Mouse (Mus musculus): ENCODE data around the gene Sept12.
A peak's percentile ranks its signal among the peaks of the same experiment; 100 is the strongest.

Gene Sept12

GRCm38 (mm10) chr16:4997553-4997952 lies at the start of gene Sept12:
TSS of gene Sept12 (minus strand) at chr16:4997852.
- DNase-seq: no peak

GRCm38 (mm10) chr16:5045322-5045721 lies 47.7 kb upstream of the Sept12 start:
- no peak for DNase-seq

GRCm38 (mm10) chr16:5036649-5037234 lies 39.1 kb upstream of the Sept12 start:
- DNase-seq: no peak

GRCm38 (mm10) chr16:5035591-5035990 lies 37.9 kb upstream of the Sept12 start:
- DNase-seq: no peak

GRCm38 (mm10) chr16:5029847-5030246 lies 32.2 kb upstream of the Sept12 start:
- DNase-seq: no peak

GRCm38 (mm10) chr16:5024021-5024420 lies 26.4 kb upstream of the Sept12 start:
- no peak for DNase-seq

GRCm38 (mm10) chr16:5014578-5014977 lies 16.9 kb upstream of the Sept12 start:
- DNase-seq: no peak

- peak; percentile 99 for DNase-seq
Measured at GRCm38 (mm10) chr16:5013054-5013838, 15.6 kb upstream of the Sept12 start, which contains the start of gene Rogdi. TSS of gene Rogdi (minus strand) at chr16:5013553.

- DNase-seq: peak; percentile 10
Measured at GRCm38 (mm10) chr16:5012036-5013005, 14.7 kb upstream of the Sept12 start.

GRCm38 (mm10) chr16:5011285-5011684 lies 13.6 kb upstream of the Sept12 start:
- DNase-seq: no peak

- no peak for DNase-seq
Measured at GRCm38 (mm10) chr16:5010371-5010935, 12.8 kb upstream of the Sept12 start.

GRCm38 (mm10) chr16:5008076-5008475 lies 10.4 kb upstream of the Sept12 start:
- no peak for DNase-seq

- DNase-seq: no peak
Measured at GRCm38 (mm10) chr16:5007492-5007891, 9.8 kb upstream of the Sept12 start.

GRCm38 (mm10) chr16:5007067-5007466 lies 9.4 kb upstream of the Sept12 start, which contains the start of gene Smim22:
TSS of gene Smim22 (plus strand) at chr16:5007288.
- DNase-seq: no peak

GRCm38 (mm10) chr16:5000611-5001010 lies 3.0 kb upstream of the Sept12 start:
- no peak for DNase-seq

- no peak for DNase-seq
Measured at GRCm38 (mm10) chr16:4998984-4999383, 1.3 kb upstream of the Sept12 start.

- no peak for DNase-seq
Measured at GRCm38 (mm10) chr16:4993276-4993675, 4.4 kb downstream of the Sept12 start.

- DNase-seq: no peak
Measured at GRCm38 (mm10) chr16:4984717-4985116, 12.9 kb downstream of the Sept12 start.

GRCm38 (mm10) chr16:4979755-4980380 lies 17.8 kb downstream of the Sept12 start:
- DNase-seq: no peak

GRCm38 (mm10) chr16:4978275-4979051 lies 19.2 kb downstream of the Sept12 start:
- DNase-seq: no peak

GRCm38 (mm10) chr16:4976180-4976579 lies 21.5 kb downstream of the Sept12 start:
- no peak for DNase-seq
